Mouse (Mus musculus) stomach, postnatal 0 days (tissue): ENCODE results near the gene Ptprcap.

Source experiments
- CTCF ChIP-seq: IDR thresholded peaks from 2 replicates; pipeline ENCODE4 v1.5.1; 2016; ENCODE audit warnings: antibody characterized with exemption, low read depth, mild to moderate bottlenecking, moderate library complexity
- EP300 ChIP-seq: optimal IDR thresholded peaks from 2 replicates; pipeline ENCODE3; 2016; ENCODE audit warnings: antibody characterized with exemption

GRCm38 (mm10) chr19:4171393-4172290 lies 18.2 kb downstream of the Ptprcap start:
- TF ChIP-seq CTCF (no peak), EP300 (no peak)
